Mouse (Mus musculus) CD4-positive, CD25-positive, alpha-beta regulatory T cell, adult 2 months (primary cell): ENCODE data around the gene Gm6377.
A peak's percentile ranks its signal among the peaks of the same experiment; 100 is the strongest.

Experiments used
- DNase-seq: peaks from one replicate; pipeline ENCODE4 v3.0.0-alpha.2; 2012; ENCODE audit warnings: low read depth, low spot score

Gene Gm6377

DNA sequence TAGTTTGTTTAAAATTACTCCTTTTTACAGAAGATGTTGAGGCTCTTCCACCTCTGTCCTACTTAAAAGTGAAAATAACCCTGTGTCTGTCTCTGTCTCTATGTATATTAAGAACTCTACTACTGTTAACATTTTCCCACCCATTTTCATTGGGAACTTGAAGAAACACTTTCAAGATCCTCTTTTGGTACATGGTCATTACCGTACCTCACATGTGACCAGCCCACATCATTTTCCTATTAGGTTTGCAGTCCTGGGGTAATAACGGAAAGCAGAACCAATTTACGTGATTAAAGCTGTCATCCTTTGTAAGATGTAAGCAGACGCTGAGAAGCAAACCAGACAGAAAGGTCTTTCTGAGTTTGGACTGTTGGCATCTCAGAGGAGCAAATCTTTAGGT is at the start of gene Gm6377:
Gm6377 (plus strand) TSS at position 289 of the 400 bp plus-strand sequence.
- peak; percentile 0 for DNase-seq

- DNase-seq = no peak
Measured at GRCm38 (mm10) chrX:109147108-109147507, 49.4 kb upstream of the Gm6377 start.

GRCm38 (mm10) chrX:109151228-109151627 is 45.3 kb upstream of the Gm6377 start:
- no peak for DNase-seq

DNA sequence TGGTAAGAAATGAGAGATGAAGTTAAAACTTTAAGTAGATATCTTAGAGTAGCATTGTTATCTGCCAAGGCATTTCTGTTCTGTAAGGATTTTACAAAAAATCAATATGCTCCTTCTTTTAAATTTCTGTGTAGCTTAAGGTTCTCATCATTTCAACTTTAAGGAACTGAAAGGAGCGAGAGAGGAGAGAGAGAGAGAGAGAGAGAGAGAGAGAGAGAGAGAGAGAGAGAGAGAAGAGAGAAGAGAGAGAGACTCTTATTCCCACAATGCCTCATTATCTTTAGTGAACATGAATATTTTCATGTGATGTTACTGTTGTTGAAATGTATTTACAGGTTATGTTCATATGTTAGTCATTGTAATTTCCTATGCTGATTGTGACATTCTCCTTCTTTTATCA is 36.2 kb upstream of the Gm6377 start:
- DNase-seq = no peak

DNA sequence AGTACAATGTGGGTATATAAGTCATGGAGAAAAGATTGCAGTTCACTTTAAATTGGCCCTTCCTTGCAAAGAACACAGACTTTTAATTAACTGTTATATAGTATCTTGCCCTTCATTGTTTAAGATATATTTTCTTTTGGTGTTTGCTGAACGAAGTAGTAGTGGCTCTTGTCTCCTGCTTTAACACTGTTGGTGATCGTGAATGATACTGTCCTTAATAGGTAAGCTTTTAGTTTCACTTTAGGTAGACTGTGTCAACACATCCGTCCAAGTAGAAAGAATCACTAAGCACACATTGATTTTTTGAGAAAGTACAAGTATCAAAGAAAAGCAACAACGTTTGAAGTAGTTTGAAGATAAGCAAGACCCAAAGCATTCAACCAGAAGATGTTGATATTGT is 35.7 kb upstream of the Gm6377 start:
- peak; percentile 31 for DNase-seq

DNA sequence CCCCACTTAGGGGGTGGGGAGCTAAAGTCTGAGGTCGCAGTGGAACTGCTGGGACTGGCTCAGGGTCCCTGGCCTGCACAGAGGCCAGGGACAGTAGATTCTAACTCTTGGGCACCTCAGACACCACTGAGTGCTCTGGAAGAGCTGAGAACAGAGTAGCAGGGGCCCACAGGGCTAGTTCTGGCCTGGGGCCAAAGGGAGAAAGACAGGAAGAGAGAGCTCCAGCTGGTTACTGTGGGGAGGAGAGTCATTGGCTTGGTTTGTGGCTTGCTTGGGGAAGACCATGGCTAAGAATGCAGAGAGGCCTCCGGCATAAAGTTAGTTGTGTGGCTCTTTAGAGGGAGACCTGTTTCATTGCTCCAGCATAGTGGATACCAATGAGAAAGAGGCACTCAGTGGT is 21.5 kb upstream of the Gm6377 start:
- DNase-seq = no peak

GRCm38 (mm10) chrX:109175470-109175869 is 21.1 kb upstream of the Gm6377 start:
- DNase-seq = no peak

DNA sequence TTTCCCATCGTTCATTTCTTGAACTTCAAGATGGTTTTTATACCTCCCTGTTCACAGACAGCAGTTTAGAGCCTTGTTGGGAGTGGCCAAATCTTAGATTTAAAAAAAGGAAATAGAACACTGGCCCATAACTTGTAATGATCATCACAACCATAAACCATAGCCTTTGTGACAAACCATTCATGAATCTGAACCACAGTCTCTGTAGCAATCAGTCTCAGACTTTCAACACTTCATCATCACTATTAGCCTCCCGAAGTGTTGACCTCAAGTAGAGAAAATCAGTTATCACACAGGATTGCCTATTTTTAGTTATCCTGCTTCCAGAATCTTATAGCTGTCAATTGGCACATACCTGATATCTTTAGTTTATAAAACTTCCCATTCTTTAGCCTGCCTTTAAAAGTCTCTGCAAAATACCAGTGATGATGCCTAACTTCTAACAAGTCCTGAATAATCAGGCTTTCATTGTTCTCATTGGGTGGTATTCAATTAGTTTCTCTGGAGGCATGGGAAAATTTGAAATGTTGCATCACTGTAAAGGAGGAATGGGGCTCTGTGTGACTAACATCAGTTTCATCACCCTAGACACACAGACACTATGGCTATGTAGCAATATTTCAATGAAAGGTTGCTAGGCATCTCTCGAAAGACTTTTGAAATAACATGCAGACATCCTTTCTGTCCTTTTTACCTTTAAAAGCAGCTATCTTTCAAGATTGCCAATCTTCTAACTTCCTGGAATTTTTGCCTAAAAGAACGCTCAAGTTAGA is 11.7 kb upstream of the Gm6377 start:
- no peak for DNase-seq

DNA sequence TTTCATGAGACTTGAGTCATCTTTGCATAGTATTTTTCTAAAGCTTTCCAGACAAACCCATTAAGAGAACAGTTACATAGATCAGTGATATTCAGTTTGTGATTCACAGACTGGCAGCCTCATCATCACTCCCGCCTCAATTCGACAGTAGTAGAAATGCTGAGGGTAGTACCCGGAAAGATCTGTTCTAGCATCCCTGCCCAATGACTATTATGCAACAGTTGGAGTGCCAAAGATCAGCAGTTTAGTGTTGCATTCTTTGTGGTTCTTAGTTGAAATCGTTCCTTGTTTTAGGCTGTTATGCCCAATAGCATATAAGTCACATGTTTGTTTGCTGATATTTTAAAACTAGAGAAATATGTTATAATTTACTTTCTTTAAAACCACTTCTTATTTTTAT is 6.9 kb upstream of the Gm6377 start:
- DNase-seq = no peak

DNA sequence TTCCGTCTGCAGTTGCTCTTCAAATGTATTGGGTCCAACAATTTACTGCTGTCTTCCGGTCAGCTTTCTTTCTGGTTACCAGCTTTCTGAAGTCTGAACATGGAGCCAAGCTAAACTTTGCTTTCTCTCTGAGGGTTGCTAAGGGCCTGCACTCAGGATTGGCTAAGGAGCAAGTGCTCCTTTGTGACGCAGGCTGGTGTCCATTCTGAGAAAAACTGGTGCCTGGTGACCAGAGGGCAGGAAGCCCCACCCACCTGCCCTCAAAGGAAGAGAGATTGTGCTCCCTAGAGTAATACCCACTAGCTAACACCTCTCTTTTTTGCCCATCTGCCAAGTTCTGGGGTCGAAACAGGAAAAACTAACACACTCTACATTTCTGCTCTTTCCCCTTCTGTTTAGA is 5.6 kb upstream of the Gm6377 start:
- DNase-seq = no peak

DNA sequence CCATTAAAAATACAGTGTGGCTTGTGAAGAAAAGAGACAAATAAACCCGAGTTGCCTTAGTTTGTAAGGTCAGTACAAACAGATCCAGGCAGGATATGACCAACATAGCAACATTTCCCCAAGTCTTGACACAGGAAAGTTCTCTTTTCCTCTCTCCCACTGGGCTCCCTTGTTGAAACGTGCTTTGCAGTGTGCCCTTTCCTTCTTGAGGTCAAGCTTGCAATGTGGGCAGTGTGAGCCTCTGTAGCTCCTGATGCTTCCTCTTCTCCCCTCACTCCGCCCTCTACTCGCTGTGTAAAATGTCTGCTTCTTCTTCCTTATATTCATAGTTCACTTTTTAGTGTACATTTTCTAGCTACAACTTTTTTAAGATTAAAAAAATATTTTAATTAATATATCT is 5.1 kb upstream of the Gm6377 start:
- DNase-seq = no peak

- no peak for DNase-seq
Measured at GRCm38 (mm10) chrX:109207843-109208242, 11.3 kb downstream of the Gm6377 start.

GRCm38 (mm10) chrX:109228720-109229119 is 32.2 kb downstream of the Gm6377 start:
- no peak for DNase-seq

DNA sequence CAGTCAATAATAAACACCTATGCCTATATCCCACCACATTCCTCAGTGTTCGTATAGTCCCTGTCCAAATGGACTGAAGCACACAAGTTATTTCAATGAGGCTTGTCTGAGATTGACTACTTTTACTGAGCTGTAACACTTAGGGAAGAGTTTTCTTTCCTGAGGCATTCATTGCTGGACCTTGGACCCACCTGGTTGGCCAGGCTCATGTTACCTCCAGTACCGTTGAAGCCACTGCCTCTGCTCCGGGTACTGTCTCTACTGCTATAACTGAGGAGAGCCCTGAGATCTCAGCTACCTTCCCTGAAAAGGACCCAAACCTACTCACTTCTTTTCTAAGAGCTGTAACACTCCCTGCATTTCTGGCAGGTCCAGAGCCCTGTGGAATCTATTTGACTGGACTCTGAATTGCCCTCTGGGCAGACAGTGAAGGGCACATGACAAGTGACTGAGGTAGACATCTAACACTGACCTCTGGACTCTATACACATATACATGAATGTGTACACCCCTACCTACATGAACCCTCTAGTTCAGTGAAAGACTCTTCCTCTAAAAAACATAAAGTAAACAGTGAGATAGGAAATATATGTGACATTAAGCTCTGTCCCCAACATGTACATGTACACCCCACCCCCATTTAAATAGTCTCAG is 39.0 kb downstream of the Gm6377 start:
- no peak for DNase-seq

- DNase-seq = peak; percentile 16
Measured at GRCm38 (mm10) chrX:109238163-109238562, 41.6 kb downstream of the Gm6377 start.
